Mouse (Mus musculus) naive thymus-derived CD4-positive, alpha-beta T cell, adult 2 months (primary cell): Measurements from ENCODE around the gene Plpp4.

ENCODE experiments used
- DNase-seq: peaks from one replicate; pipeline ENCODE4 v3.0.0-alpha.2; 2011; ENCODE audit warnings: low read depth

Plpp4 gene

DNA sequence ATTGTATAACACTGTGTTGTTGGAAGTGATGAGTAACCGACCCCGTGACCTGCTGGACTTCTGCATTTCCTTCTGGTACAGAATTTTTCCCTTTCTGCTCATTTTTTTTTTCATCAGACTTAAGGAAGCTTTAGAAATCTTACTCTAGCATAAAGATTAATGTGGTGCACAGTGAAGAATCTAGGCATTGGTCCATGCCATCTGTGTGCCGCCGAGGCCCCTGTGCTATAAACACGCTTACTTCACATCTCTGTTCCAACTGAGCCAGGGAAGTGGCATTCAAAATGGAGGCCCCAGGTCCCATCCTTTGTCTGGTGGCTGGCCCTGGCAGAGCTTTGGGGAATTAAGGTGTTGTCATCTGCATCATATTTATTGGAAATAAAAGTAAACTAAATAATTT is 44.8 kb downstream of the Plpp4 start:
- no peak for DNase-seq

DNA sequence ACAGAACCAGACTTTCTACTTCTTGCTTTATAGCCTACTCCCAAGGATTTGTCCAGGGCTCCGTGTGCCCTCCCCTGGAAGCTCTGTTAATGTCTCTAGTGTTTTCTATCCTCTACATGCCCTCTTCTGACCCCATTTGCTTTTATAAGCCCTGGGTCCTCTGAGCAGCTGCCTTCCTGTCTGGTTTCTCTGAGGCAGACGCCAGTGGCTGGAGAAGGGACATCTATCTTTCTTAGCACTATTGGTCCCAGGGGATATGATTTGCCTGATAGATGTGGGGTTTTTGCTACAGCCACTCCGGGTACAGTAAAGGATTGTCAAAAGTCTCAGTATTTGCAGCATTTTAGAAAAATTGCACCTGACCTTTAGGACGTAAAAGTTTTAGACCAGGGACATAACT is 46.5 kb downstream of the Plpp4 start:
- no peak for DNase-seq

DNA sequence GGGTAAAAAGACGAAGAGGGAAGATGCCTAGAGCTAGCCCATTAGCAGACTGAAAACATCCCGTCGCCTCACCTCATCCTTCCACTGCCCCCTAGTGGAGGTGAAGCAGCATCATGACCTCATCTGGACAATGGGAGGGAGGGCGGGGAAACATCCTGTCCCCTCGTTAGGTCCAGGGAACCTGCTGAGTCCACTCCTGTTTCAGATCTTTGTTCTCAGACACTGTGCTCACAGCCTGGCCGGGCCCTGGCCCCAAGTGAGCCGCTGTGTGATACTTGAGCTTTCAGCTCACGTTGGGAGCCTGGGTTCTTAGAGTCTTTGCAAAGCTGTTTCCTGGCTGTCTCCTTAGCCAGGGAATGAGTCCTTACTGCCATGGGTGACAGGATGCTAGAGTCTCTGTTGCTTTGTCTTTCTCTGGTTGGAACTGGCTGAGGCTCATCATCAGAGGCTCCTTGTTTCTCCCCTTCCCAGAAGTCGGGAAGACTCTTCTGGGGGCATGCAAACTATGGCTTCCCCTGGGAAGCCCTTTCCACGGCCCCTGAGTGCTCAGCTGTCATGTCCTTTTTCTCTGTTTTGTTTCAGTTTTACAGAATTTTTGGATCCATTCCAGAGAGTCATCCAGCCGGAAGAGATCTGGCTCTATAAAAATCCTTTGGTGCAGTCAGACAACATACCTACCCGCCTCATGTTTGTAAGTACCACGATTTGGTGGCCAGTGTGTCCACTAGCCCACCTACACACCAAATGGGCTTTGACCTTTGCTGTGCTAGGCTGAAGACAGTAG is 50.4 kb downstream of the Plpp4 start:
- no peak for DNase-seq

DNA sequence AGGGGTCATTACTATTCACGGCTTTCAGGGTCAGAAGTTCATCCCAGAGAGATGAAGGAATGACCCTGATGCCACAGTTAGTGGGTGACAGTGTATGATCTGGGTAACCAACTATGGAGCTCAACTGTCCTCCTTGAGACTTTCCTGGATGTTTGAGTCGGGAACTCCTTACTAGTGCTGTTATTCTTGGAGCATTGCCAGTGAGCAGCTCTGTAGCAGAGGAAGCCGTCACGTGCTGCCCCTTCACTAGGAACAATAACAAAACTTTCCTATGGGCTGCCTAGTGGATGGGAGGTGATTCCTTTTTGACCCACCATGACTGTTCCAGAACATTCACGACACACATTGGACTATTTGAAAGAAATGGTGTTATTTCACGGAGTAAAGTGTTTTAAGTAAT is 51.8 kb downstream of the Plpp4 start:
- DNase-seq, result no peak

DNA sequence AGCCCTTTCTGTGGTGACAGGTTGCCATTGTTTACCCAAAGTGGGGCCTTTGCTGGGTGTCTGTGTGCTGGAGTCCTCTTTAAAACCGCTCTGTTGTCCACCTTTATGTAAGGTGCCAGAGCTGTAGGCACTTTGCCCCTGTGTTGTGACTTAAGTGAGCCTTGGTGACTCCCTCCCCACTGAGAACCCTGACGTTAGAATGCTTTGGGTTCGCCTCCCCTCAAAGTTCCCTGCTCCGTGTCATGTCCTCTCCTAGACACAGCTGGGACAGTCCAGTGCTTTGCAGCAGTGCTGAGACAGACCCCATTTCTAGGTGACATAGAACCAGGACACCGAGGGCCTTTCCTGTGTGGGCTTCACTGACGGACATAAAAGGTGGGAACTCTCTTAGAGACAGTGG is 55.7 kb downstream of the Plpp4 start:
- DNase-seq, result no peak

DNA sequence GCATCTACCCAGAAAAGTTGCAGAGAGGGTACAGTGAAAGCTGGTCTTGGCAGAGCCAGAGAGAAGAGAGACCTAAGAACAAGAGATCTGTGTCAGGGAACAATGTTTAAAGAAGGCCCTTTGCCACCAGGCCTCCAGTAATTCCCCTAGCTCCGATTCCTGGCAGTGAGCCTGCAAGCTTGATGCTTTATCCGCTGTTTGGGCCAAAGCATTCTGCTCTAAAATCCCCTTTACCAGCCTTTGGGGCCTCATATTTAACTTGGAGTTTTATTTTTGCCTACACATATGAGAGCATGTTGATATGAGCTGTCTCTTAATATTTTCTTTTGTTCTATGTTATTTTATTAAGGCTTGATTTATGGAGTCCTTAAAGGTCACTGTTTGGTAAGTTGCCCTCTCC is 57.1 kb downstream of the Plpp4 start:
- no peak for DNase-seq

DNA sequence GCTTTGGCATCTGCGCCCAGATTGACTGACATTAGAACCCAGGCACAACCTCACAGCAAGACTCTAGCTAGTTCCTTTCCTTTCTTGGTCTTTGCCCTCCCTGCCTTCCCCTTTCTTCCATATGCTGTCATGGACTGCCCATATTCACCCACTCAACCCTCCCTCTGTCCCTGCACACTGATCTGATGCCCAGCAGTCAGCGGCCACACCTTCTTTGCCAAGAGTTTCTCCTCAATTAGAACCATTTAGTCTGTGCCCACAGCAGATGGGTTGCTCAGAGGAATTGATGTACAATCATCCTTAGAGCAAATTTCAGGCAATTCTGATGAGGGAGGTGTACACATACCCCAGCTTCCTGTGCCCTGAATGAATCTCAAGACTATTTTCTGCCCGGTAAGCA is 83.3 kb downstream of the Plpp4 start:
- DNase-seq, result no peak

DNA sequence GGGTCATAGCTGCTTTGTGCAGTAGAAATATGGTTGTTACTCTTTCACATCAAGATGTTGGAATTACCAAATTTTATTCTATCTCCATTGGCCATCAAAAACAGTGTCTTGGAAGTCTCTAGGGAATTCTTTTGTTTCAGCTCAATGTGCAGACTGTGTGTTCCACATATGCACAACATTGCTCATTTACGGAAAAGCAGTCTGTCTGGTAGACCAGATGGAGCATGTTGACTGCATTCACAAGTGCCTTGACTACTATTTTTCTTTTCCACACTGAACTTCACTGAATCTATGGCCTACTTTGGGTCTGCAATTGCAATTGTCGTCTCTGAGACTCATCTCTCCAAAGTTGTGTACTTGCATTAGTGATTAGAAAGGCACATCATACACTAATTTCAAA is 98.7 kb downstream of the Plpp4 start:
- no peak for DNase-seq

DNA sequence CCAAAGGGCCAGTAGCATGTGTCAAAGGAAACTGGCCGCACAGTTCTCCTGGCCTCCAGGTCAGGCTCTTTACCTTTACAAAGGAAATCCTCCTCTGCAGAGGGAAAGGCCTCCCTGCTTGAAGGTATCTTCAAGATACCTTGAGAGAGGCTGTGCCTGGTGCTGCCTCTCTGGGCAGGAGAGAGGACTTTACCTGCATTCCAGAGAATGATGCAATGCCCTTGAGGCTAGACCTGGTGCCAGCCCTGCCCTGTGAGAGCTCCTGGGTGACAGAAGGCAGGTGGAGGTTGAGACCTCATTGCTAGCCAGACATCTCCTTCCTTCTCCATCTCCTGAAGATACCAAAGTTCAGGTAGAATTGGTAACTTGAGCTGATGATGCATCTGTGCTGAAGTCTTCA is 118.5 kb downstream of the Plpp4 start:
- no peak for DNase-seq

DNA sequence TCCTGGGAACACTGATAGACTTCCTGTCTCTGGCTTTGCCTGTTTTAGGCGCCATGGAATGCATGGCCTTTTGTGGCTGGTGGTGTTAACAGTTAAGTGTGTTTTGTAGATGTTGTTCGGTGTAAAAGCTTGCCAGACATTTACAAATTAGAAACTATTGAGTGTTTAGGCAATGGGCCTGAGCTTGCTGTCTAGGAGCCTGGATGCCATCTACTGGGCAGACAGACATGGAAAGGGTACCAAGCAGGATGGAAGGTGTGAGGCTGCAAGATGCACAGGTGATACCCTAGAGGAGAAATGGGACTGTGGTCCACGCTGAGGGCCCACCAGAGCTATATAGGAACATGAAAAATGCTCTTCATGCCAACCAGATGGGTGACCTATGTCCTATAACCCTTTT is 128.3 kb downstream of the Plpp4 start:
- DNase-seq, result no peak

DNA sequence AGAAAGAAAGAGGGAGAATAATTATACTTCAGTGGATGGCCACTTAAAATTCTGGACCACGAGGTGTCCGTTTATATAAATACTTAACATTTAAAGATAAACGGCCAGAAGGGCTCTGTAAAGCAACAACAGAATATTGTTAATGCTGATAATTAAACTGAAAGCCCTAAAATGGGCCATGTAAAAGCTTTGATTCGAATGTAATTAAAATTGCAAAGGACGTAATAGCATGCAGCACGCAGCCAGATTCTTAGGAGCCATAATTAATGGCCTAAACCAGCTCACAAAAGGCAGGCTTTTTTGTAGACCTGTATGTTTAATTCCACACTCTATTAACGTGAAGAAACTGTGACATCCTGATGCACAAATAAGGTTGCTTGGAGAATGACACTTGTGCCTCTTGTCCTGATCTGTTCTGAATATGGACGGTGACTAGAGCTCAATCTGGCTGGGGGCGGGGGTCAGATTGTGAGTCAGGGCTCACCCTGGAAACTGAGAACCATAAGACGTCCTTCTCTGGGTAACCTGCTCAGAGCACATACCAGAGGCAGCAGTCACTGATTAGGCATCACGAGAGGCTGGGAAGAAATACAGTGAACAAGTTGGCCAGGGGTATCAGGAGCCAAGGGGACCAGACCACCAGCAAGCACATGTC is 136.1 kb downstream of the Plpp4 start:
- DNase-seq, result no peak

DNA sequence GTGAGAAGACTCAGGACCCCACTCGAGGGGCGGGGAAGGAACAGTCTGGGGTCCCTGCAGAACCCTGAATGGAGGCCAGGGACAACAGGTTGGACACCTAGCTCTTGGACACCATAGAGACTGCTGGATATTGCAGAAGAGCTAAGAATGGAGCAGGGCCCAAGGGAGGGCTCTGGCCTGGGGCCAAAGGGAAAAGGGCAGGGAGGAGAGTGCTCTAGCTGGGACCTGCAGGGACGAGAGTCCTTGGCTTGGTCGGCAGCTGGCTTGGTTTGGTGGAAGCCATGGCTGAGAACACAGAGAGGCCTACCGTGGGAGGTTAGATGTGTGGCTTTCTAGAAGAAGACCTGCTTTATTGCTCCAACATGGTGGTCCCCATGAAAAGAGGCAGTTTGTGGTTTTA is 139.7 kb downstream of the Plpp4 start:
- DNase-seq, result no peak

DNA sequence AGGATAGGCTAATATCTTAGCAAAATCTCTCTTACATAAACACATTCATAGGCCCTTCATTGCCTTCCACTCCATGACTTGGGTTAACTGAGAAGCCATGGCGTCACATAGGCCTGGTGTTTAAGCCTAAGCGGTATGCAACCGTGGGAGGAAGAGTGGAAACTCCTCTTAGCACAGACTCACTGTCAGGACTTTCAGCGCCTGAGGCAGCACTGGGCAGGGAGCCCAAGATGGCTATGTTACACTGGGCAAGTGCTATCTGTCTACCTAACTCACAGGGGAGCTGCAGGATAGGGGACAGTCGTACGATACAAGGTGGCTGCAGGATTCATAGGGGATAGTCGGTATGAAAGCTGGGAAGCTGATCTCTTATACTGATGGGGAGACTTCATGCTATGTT is 142.2 kb downstream of the Plpp4 start:
- no peak for DNase-seq

DNA sequence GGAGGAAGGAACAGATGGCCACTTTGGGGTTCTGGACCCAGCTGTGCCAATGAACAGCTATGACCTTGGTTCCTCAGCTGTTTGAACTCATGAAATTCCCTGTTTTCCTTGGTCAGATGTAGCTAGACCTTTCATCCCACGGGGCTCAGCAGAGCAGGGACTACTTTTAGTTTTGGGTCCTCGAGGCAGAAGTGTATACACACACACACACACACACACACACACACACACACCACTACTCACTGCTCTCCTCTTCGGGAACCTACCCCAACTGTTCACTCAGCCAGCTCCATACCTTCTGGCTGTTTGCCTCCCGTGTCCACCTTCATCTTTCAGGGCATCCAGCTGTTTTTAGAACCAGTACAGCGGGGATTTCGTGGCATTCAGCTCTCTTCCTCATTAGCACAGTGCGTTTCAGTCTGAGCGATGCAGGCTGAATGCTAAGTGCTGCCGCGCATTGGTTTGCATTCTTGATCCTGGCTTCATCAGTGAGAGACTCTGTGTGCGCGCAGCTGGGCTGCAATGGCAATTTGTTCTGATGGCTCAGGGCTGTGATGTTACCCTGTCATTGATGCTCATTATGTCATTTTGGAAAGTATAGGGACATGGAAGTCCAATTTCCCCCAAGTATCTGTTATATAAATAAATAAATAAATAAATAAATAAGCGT is 146.0 kb downstream of the Plpp4 start:
- DNase-seq, result no peak

DNA sequence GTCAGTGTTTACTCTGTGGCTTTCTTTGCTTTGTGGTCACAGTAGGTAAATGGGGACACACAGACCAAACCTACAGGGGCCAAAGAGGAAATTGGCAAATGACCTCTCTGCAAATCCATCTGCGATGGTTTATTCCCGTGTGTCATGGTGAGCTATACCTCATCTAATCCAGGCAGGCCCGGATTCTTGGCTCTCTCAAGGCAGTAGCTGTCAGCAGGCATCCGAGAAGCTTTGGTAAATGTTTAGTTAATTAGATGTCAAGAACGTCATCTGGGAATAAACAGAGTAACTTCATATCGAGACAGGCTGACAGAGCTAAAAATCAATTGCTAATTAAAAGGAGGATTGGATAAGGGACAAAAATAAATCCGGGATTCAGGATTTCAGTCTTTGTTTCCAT is 149.2 kb downstream of the Plpp4 start:
- no peak for DNase-seq

DNA sequence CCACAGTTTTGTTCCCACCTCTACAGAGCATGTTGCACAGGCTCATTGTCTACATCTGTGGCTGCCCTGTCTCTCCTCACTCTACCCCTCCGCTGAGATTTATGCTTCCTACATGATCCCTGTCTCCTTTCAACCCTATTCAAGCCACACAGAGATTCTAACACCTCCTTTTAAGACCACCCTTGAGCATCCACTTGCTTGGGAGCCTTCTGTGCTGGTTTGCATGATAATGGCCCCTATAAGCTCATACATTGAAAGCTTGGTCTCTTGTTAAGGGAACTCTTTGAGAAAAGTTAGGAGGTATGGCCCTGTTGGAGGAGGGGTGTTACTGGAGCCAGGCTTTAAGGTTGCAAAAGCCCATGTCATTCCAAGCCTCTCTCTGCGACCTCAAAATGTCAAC is 155.9 kb downstream of the Plpp4 start:
- DNase-seq, result no peak

DNA sequence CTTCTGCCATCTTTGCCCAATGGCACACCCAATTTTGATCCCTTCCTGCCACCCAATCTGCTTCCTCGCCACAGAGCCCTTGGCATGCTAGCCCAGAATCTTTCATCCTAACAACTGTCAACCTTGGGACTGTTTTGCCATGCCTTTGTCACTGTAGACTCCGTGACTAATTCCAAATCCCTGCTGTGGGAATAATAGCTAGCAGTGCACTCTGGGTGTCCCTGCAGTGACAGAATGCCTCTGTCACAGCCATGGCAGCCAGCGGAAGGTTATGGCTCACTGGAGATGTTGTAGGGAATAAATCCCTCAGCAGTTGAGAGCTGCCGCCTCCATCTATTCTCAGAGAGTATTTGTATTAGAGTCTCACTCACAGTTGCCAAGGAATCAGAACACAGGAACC is 158.3 kb downstream of the Plpp4 start:
- no peak for DNase-seq

DNA sequence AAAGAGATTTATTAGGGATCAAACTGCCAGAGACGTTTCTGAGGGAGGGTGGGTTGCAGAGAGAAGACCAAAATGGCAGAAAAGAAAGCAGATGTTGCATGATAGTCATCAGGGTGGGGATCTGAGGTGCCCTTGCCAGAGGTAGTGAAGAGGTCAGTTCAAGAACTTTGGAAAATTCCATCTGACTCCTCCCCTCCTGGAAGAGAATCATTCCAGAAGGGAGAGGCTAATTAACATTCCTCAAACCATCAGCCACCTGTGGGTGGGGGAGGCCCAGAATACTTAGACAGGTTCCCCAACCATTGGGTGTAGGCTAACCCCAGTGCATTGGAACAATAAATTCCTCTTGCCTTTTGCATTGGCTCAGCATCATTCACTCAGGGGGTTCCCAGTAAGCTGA is 164.3 kb downstream of the Plpp4 start:
- DNase-seq, result no peak

DNA sequence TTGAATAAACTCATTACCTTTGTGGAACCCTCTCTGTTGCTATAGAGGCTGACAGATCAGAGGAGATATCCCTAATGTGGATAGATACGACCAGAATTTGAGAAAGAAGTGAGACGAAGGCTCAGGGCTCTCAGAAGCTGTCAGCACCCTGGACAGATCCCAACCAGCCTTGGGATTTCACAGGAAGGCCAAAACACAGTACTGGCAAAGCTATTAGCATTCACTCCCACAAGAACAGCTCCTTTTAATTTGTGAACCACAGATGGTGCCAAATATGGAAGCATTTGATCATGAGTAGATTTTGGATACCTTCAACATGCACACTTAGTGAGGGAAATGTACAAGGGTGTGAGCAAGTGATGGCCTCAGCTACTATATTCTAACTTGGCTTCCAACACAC is 168.7 kb downstream of the Plpp4 start:
- no peak for DNase-seq

DNA sequence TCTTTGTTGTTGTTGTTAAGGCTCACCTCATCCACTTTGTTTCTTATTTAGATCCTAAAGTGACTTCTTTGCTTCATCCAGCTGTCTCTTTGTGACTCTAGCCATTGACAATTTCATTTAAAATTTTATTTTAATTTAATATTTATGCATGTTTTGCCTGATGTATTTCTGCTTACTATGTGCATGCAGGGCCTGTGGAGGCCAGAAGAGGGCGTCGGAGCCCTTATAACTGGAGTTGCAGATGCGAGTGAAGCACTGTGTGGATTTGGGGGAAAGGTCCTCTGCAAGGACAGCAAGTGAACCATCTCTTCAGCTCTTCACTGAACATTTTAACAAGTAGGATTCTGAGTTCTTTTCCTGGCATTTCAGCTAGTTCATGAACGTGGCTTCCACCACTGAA is 172.0 kb downstream of the Plpp4 start:
- DNase-seq, result no peak

DNA sequence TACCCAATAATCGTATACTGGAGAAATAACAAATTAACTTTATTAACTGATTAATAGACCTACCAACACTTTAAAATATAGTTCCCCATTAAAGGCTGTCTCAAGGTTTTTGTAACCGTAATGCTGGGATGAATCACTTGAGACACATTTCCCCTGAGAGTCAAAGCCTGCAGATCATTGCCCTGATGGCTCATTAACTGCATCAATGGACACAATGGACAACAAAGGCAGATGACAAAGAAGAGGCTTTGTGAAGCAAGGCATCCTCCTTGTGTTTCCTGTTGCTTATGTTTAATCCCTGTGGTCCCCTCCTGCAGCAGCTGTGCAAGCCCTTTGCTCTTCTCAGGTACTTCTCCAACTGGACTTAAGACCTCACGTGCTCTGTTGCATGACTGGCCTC is 173.1 kb downstream of the Plpp4 start:
- no peak for DNase-seq
